Mouse (Mus musculus): ENCODE measurements around the gene Chst2.
A peak's percentile ranks its signal among the peaks of the same experiment; 100 is the strongest.

Chst2 gene

DNA sequence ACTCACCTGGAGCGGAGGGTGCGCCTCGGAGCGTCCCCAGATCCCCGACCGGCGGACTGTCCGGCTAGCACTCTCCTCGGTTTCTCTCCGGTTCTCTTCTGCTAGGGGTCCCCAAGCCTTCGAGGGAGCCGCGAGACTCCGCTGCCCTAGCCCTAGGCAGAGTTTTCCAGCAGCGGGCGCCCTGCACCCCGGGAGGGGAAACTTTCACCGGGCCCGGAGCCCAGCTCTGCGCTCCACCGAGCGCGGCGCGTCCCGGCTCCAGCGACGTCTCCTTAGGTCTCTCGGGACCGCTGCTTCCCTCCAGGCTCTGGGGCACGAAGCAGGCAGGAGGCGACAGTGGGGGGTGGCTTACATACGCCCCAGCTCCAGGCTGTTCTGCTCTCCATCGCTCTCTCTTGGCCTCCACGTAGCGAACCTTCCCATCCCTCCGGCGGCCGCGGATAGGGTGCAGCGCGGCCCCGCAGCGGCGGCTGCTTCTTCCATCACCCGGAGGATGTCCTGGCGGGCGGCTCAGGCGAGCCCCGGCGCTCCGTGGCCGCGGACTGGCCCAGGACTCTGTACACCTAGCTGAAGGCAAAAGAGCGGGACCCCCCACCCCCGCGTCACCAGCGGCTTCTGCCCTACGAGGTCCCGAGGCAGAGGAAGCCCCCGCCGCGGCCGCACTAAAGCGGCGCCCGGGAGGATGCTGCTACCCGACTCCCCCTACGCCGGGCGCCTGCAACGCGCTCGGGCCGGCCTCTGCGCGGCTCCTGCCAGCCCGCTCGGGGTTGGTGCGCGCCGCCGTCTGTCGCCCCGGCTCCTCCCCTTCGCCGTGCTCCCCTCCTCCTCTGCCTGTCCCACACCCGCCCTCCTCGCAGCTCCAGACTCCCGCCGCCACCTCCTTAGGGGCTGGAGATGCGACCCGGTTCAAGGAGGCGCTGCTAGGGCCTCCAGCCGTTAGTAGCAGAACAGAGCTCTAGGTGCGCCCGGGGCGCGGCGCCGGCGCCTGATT lies at the start of gene Chst2:
Gene Chst2, minus strand, starts transcription at position 152 of the 991 bp plus-strand sequence.
- DNase-seq (ENCODE audit: low spot score) = peak; percentile 56

GRCm38 (mm10) chr9:95451931-95452330 lies 45.4 kb upstream of the Chst2 start:
- no peak for DNase-seq (ENCODE audit: low spot score)

GRCm38 (mm10) chr9:95450586-95450985 lies 44.1 kb upstream of the Chst2 start:
- no peak for DNase-seq (ENCODE audit: low spot score)

DNA sequence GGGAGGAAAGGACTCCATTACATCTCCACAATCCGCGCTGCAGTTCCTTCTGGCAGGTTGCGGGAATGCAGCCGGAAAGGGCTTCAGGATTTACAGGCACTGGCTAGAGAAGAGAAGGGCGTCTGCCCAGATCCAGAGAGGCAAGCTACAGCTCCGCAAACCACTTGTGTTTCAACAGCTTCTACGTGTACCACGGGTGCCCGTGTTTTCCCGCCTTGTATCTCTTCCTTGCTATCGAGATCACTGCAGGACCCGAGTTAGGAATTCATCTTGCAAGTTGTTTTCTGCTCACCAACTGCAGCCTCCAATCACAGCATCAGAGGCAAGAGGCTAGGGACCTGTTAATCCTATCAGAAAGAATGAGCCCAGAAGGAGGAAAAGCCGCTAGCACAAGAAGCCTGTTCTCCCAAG lies 35.8 kb upstream of the Chst2 start:
- no peak for DNase-seq (ENCODE audit: low spot score)

DNA sequence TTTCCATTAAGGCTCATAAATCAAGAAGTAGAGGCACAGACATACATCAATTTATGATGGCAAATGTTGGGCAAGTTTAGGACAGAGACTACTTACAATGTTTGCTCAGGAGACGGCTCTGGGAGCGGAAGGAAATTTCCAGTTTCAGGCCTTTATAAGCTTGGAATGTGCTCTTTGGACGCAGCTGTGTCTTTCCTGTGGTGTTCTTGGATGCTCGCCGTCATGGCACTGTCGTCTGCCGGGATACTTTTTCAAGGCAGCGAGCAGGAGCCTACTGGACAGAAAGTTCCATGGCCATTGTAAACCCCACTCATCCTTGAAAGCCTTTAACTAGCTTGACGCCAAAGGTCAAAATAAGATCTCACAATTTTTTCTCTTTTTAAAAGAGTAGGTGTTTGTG lies 31.4 kb upstream of the Chst2 start:
- no peak for DNase-seq (ENCODE audit: low spot score)

DNA sequence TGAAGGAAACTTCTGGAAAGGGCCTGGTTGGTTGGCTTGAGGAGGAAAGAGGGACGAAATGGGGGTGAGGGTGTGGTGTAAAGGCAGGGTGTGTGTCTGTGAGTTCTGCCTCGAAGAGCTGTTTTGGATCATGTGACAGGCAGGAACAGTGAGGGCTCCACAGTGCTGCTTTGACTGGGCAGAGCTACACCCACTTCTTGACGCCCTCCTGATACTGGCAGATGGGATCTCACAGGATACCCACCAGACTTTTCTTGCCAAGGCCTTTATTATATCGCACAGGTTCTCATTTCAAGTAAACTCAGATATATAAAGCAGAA lies 29.7 kb upstream of the Chst2 start:
- DNase-seq (ENCODE audit: low spot score) = no peak

- no peak for DNase-seq (ENCODE audit: low spot score)
Observed at GRCm38 (mm10) chr9:95435506-95436293, 29.2 kb upstream of the Chst2 start.

- no peak for DNase-seq (ENCODE audit: low spot score)
Observed at GRCm38 (mm10) chr9:95428277-95428676, 21.8 kb upstream of the Chst2 start.

DNA sequence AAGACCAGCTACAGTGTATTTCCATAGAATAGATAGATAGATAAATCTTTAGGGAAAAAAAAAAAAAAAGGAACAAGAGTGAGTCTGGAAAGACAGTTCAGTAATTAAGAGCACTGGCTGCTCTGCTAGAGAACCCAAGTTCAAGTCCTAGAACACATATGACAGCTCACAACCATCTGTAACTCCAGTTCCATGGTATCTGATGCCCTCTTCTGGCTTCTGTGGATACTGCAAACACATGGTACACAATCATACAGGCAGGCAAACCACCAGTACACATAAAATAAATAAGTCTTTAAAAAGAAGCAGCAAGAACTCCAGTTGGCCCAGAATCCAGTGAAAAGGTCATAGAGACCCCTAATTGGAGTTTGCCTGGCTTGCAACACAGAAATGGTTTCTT lies 7.4 kb upstream of the Chst2 start:
- no peak for DNase-seq (ENCODE audit: low spot score)

DNA sequence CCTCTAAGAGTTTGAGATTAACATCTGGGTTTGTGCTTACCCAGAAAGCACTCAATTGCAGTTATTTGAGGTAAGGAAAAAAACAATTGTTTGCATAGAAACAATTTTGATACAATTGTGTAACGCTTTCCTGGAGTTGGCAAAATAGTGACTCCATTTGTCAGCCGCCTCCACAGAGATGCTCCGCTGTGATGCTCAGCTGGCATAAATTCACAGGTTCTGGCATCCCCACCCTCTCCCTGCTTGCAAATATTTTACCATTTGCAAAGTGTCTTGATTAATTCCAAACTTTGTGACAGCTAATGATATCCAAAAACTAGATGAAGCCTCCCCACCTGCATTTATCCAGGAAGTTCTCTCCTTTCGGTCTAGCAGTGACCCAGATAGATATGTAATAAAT lies 5.5 kb upstream of the Chst2 start:
- no peak for DNase-seq (ENCODE audit: low spot score)

DNA sequence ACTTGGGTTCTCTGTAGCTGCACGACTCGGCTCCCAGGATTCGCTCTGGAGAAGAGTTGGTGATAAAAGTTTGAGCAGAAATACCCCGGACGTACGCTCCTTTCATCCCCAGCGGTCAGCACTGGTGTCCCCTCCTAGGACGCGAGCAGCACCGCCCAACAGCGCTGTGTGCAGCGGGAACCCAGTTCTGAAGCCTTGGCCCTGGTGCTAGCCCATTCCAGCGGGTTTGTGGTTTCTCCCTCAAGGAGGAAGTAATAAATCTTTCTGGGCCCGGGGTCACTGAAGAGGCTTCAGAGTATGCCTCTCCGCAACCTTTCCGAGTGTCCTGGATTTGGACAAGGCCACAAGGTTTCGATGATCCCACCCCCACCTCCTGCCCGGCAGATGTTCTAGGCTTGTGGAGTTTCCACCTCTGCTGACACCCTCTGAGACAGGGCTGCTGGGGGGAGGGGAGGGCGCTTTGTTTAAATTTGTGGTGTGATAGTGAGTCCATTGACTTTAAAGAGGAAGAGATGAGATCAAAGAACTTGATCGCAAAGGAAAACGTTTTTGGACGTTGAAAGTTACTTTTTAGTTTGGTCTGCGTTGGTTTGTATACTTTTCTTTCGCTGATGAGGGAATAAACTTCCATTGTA lies 1.2 kb upstream of the Chst2 start:
- peak; percentile 18 for DNase-seq (ENCODE audit: low spot score)

DNA sequence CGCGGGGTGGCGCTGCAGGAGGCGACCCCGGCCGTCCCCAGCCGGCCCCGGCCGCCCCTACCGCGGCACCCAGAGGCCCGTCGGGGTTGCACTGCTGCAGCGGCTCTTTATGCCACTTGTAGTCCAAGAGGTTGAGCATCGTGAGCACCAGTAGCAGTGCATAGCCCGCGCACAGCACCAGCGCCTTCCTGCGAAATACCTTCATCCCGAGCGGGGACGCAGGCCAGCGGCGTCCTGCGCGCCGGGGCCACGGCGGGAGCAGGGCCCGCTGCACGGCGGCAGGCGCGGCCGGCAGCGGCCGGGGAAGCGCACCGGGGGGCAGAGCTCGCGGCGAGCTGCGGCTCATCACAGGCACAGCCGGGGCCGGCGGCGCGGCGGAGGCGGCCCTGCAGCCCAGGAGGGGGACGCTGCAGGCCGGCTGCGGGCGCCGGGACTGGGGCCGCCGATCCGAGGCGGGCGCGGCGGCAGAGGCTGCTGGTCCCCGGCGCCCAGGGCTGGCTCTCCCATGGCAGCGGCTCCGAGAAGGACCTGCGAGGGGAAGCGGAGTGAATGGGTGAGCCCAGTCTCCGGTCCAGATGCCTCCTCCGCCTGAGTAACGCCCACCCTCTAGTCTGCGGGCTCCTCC lies 464 bp downstream of the Chst2 start:
- DNase-seq (ENCODE audit: low spot score) = peak; percentile 3

- DNase-seq (ENCODE audit: low spot score) = peak; percentile 76
Observed at GRCm38 (mm10) chr9:95405511-95405945, 994 bp downstream of the Chst2 start.

DNA sequence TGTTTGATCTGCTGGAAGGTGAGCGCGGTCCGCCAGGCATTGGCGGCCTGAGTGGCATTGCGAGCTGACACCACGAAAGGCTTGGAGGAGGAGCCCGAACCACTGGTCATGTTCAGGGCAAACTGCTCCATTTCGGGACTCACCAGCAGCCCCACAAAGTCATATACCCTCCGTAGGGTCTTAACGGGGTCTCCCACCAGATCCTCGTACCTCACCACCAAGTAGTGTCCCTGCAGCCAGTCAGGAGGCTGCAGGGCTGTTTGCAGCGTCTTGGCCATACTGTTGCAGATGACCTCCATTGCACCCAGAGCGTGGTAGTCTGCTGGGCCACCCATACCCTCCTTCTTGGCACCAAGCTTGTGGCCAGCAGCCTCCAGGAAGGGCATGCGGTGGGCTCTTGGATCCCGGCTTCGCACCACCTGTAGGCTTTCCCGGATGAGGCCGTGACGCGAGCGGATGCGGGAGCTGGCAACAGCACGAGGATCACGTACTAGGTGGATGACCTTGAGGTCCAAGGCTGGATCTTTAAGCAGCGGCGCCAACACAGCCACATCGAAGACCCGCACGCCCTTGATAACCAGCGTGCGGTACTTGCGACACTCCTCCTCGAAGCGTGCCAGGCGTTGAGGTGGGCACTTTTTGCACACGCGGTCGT lies 1.6 kb downstream of the Chst2 start:
- no peak for DNase-seq (ENCODE audit: low spot score)

GRCm38 (mm10) chr9:95401686-95402085 lies 4.8 kb downstream of the Chst2 start:
- DNase-seq (ENCODE audit: low spot score) = no peak

- no peak for DNase-seq (ENCODE audit: low spot score)
Observed at GRCm38 (mm10) chr9:95392011-95392410, 14.5 kb downstream of the Chst2 start.

GRCm38 (mm10) chr9:95389956-95390355 lies 16.6 kb downstream of the Chst2 start:
- DNase-seq (ENCODE audit: low spot score) = no peak

DNA sequence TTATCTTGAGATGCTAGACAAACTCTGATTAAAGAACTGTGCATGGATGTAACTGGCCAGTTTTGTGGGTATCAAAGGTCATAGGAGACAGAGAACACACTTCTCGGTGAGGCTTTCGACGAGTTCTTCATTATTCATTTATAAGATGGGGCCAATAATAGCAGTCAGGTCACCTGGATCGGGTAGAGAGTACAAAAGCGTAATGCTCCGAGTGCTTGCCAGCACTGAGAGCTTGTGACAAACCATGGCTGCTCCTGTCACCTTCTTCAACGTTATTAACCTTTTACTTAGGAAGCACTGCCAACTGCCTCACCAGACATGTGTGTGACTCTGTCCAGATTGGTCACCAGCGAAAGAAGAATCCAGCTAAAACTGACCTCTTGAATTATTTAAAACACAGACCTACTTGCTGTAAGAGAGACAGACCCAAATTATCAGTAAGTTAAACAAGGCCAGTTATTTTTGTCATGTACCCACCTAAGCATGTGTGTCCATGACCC lies 18.6 kb downstream of the Chst2 start:
- no peak for DNase-seq (ENCODE audit: low spot score)

GRCm38 (mm10) chr9:95375966-95376365 lies 30.6 kb downstream of the Chst2 start:
- no peak for DNase-seq (ENCODE audit: low spot score)

DNA sequence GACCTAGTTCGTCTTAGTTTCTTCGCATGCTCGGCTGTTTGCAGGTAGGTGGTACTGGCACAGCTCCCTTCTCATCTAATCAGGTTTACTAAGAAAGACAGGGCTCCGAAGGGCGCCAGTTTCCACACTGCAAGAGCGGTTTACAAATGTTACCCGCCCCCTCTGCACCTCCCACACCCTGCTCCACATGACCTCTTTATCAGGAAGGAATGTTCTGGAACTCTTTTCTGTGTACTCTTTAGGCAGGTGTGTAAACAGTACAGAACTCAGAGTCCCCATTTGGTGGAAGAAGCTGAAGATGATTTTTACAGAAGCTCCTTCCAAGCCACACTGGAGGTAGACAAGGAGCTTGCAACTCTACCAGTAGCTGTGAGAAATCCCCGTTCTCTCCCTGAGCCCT lies 31.2 kb downstream of the Chst2 start:
- no peak for DNase-seq (ENCODE audit: low spot score)

GRCm38 (mm10) chr9:95373741-95374140 lies 32.8 kb downstream of the Chst2 start:
- no peak for DNase-seq (ENCODE audit: low spot score)

All from T-cell, adult 2 months (primary cell).